Mouse (Mus musculus): Measurements from ENCODE around the gene Plekha6.

DNA sequence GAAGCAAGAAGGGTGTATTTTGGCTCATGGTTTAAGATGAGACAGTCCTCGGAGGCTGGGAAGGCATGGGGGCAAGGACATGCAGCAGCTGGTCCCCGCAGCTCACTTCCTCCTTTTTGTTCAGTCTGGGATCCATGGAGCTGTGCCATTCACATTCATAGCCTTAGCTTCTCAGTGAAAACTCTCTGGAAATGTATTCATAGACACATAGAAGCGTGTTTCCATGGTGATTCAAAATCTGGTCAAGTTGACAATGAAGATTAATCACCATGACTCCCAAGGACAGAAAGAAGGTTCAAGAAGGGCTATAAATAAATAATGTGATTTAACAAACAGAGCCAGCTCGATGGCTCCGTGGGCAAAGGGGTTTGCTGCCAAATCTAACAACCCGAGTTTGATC is 169.9 kb downstream of the Plekha6 start:
- no peak for TF ChIP-seq POLR2A (IDR thresholded peaks at IDR 0.05; ENCODE audit: insufficient read length, low read depth)
- no peak for TF ChIP-seq MAX (IDR thresholded peaks at IDR 0.05; ENCODE audit: low read depth)
- TF ChIP-seq USF1 (IDR thresholded peaks at IDR 0.05; ENCODE audit: low read depth), result no peak
- TF ChIP-seq CEBPB (IDR thresholded peaks at IDR 0.05; ENCODE audit: insufficient read depth, poor library complexity, severe bottlenecking), result no peak
- no peak for TF ChIP-seq SRF (IDR thresholded peaks at IDR 0.05; ENCODE audit: control insufficient read depth, insufficient read length, low read depth)
- TF ChIP-seq E2F4 (IDR thresholded peaks at IDR 0.05; ENCODE audit: insufficient read depth), result no peak

Data from myocyte (in vitro differentiated cells).